Mouse (Mus musculus) small intestine, adult 2 months (tissue): Measurements from ENCODE around the gene Ccl25. TPM values are rescaled to one million over a fixed set of nuclear protein-coding genes. Genes with fewer than 3 reads are reported as not detected.
A peak's percentile ranks its signal among the peaks of the same experiment; 100 is the strongest.
"Not testable (repeated sequence)": the region's sequence is repeated elsewhere in the genome, so short reads cannot be mapped to it uniquely, and the experiment has no call there.

Source experiments
- H3K27ac ChIP-seq: fragments of 200-500 bp; 2 replicates; pipeline ENCODE4 v1.5.1; 2012; ENCODE audit warnings: low read depth, low read length, control low read depth, inconsistent platforms; ENCODE audit not compliant: insufficient read depth
- H3K27me3 ChIP-seq: fragments of 200-500 bp; 2 replicates; pipeline ENCODE4 v1.6.1; 2012; ENCODE audit warnings: mild to moderate bottlenecking, moderate library complexity, low read length, inconsistent platforms; ENCODE audit not compliant: control insufficient read depth, insufficient read depth
- H3K36me3 ChIP-seq: fragments of 200-500 bp; 2 replicates; pipeline ENCODE4 v1.6.1; 2012; ENCODE audit warnings: mild to moderate bottlenecking, low read length, control low read depth, inconsistent platforms; ENCODE audit not compliant: control insufficient read depth, insufficient read depth
- H3K4me1 ChIP-seq: fragments of 200-500 bp; 2 replicates; pipeline ENCODE4 v1.6.1; 2012; ENCODE audit warnings: low read length, inconsistent platforms, mixed read lengths; ENCODE audit not compliant: control insufficient read depth, insufficient read depth, insufficient read length
- H3K4me3 ChIP-seq: fragments of 200-500 bp; 2 replicates; pipeline ENCODE4 v1.5.1; 2012; ENCODE audit warnings: low read depth, mild to moderate bottlenecking, control low read depth, inconsistent platforms, low read length, moderate library complexity
- CTCF ChIP-seq: fragments of 200-500 bp; IDR thresholded peaks from 2 replicates; pipeline ENCODE4 v1.5.1; 2012; ENCODE audit warnings: low read depth, mild to moderate bottlenecking, control low read depth, inconsistent platforms, low read length, moderate library complexity, mixed read lengths; ENCODE audit not compliant: insufficient replicate concordance, insufficient read length; ENCODE audit errors: extremely low read depth
- POLR2A ChIP-seq: fragments of 200-500 bp; IDR thresholded peaks from 2 replicates; pipeline ENCODE4 v1.6.1; 2012; ENCODE audit warnings: low read depth, mild to moderate bottlenecking, control low read depth, inconsistent platforms, low read length, moderate library complexity
- WGBS: fragments of 180-500 bp; shearing (Covaris S2); methylation state at CpG from one replicate; pipeline ENCODE4 v1.1.7; 2018; 5-methylcytosine and 5-hydroxymethylcytosine counted together
- polyA plus RNA-seq: library from polyadenylated mRNA; depleted of rRNA; stranded (reverse); fragments of >200 nt; gene quantifications from 2 replicates; pipeline ENCODE4 v1.2.3, GENCODE M21; 2012

The Ccl25 gene
- polyA plus RNA-seq, 1 experiment, result 180 TPM

GRCm38 (mm10) chr8:4340207-4340606 lies 15.2 kb downstream of the Ccl25 start:
- H3K4me3 ChIP-seq, result no peak overlapping the region
- 86% methylated on average over 3 of the region's 3 CpGs for WGBS
- no peak for TF ChIP-seq CTCF
- no peak for TF ChIP-seq POLR2A
- H3K27me3 ChIP-seq, result no peaks in the 10 kb centered on the region
- no peak overlapping the region for H3K27ac ChIP-seq
- H3K4me1 ChIP-seq, result no peaks in the 10 kb centered on the region
- peaks cover 33% of the 10 kb centered on the region for H3K36me3 ChIP-seq

GRCm38 (mm10) chr8:4347661-4348060 lies 22.7 kb downstream of the Ccl25 start:
- H3K4me1 ChIP-seq, result peaks cover 5% of the 10 kb centered on the region
- H3K4me3 ChIP-seq, result 0 out of 2 replicates have a peak overlapping the region, but pooled peaks have one; percentile 6

GRCm38 (mm10) chr8:4348275-4348674 lies 23.3 kb downstream of the Ccl25 start:
- H3K27ac ChIP-seq, result peak overlapping the region; percentile 4; the same call in 1 of the 2 replicates
- peaks cover 6% of the 10 kb centered on the region; the same call in 1 of the 2 replicates for H3K36me3 ChIP-seq
- H3K27me3 ChIP-seq, result no peaks in the 10 kb centered on the region
- peaks cover 5% of the 10 kb centered on the region for H3K4me1 ChIP-seq
- TF ChIP-seq POLR2A, result no peak
- TF ChIP-seq CTCF, result no peak
- peak overlapping the region; percentile 32 for H3K4me3 ChIP-seq
- 14% methylated on average over 12 of the region's 12 CpGs for WGBS

More at GRCm38 (mm10) chr8:4347661-4348060, 22.7 kb downstream of the Ccl25 start:
- no peaks in the 10 kb centered on the region for H3K27me3 ChIP-seq
- H3K36me3 ChIP-seq, result peaks cover 1% of the 10 kb centered on the region; the same call in 1 of the 2 replicates
- WGBS, result 22% methylated on average over 7 of the region's 7 CpGs
- TF ChIP-seq CTCF (no peak), POLR2A (no peak)
- H3K27ac ChIP-seq, result no peak overlapping the region

GRCm38 (mm10) chr8:4349335-4349734 lies 24.3 kb downstream of the Ccl25 start:
- H3K27ac ChIP-seq, result peak overlapping the region; percentile 98
- H3K27me3 ChIP-seq, result no peaks in the 10 kb centered on the region
- TF ChIP-seq POLR2A (peak; percentile 88; the same call in 1 of the 2 replicates), CTCF (no peak)
- 10% methylated on average over 1 of the region's 1 CpGs for WGBS
- peak overlapping the region; percentile 66 for H3K4me3 ChIP-seq
- peaks cover 10% of the 10 kb centered on the region for H3K36me3 ChIP-seq
- H3K4me1 ChIP-seq, result peaks cover 7% of the 10 kb centered on the region

- Histone ChIP-seq H3K4me3 (peak overlapping the region; percentile 66), H3K27ac (peak overlapping the region; percentile 98), H3K36me3 (peaks cover 20% of the 10 kb centered on the region), H3K27me3 (no peaks in the 10 kb centered on the region), H3K4me1 (peaks cover 10% of the 10 kb centered on the region)
- TF ChIP-seq POLR2A, result peak; percentile 66; the same call in 1 of the 2 replicates
- no peak for TF ChIP-seq CTCF
- 22% methylated on average over 3 of the region's 3 CpGs for WGBS
Observed at GRCm38 (mm10) chr8:4350618-4351017, 25.6 kb downstream of the Ccl25 start.

GRCm38 (mm10) chr8:4352562-4352961 lies 27.6 kb downstream of the Ccl25 start:
- not testable (repeated sequence) for H3K4me3 ChIP-seq, H3K27me3 ChIP-seq, H3K27ac ChIP-seq, H3K4me1 ChIP-seq
- H3K36me3 ChIP-seq, result peaks cover 33% of the 10 kb centered on the region
- WGBS, result 80% methylated on average over 6 of the region's 6 CpGs

DNA sequence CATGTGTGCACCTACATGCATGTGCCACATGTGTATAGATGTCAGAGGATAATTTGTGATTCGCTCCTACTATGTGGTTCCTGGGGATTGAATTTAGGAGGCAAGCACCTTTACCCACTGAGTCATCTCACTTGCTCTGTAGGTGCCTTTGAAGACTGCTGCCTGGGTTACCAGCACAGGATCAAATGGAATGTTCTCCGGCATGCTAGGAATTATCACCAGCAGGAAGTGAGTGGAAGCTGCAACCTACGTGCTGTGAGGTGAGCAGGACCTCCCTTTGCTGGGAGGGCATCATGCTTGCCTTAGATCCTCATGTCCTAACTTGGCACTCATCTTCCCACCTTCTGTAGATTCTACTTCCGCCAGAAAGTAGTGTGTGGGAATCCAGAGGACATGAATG lies 28.7 kb downstream of the Ccl25 start:
- Histone ChIP-seq H3K27me3 (no peaks in the 10 kb centered on the region), H3K27ac (no peak overlapping the region), H3K36me3 (peaks cover 40% of the 10 kb centered on the region), H3K4me3 (no peak overlapping the region), H3K4me1 (peaks cover 10% of the 10 kb centered on the region; the same call in 1 of the 2 replicates)
- 61% methylated on average over 4 of the region's 4 CpGs for WGBS
- TF ChIP-seq POLR2A (no peak), CTCF (no peak)
